Comparison of ENCODE assay signal across 17 mouse cellular contexts in genomic region chr2:68825326-68826020, GRCm38 (mm10). TPM values are rescaled to one million over a fixed set of nuclear protein-coding genes. Genes with fewer than 3 reads are reported as not detected.
A peak's percentile ranks its signal among the peaks of the same experiment; 100 is the strongest.
DNase-seq lines count a peak whose midpoint lies in the region; ATAC-seq and TF ChIP-seq lines count a peak whose summit lies in the region.
"Had no signal": no experiment of that assay in that cellular context is flagged by ENCODE, and none has a peak within 500 bp of the region (broad histone marks: within the 10 kb centered on the region; RNA-seq: fewer than 3 reads in every experiment).

No protein-coding gene starts in this region.

- peak; percentile 91 for ATAC-seq in G1E (ENCODE audit: extremely low read depth, insufficient number of reproducible peaks, low FRiP score, poor library complexity, severe bottlenecking)
- ATAC-seq in forebrain, embryonic 13.5 days, result no peak
- no peak for ATAC-seq in erythroblast, adult 5-6 weeks (replicated peaks; ENCODE audit: low FRiP score, poor library complexity, severe bottlenecking)
- ATAC-seq: forebrain, embryonic 16.5 days; midbrain, embryonic 15.5 days had no signal

- DNase-seq in 416B (ENCODE audit: low read depth) (peak; percentile 81), G1E (ENCODE audit: low spot score) (peak; percentile 64), liver (peak; percentile 15)
- no peak for DNase-seq in layer of hippocampus, adult 8-10 months (ENCODE audit: low spot score in 2 of 2)
- no peak for DNase-seq in gastrocnemius, adult 18-20 months (ENCODE audit: low spot score)
- DNase-seq: cerebellum, postnatal 14 days; gastrocnemius, postnatal 10 days; kidney, adult 2 months; right cerebral cortex, postnatal 25 days had no signal

- no peaks in the 10 kb centered on the region for H3K9me3 ChIP-seq in G1E (replicated peaks)
- peaks cover 5% of the 10 kb centered on the region; the same call in 1 of the 2 replicates for H3K9me3 ChIP-seq in megakaryocyte, embryonic 14.5 days
- H3K9me3 ChIP-seq in forebrain, embryonic 13.5 days (replicated peaks), result no peaks in the 10 kb centered on the region
- H3K9me3 ChIP-seq: heart, embryonic 13.5 days; hindbrain, embryonic 12.5 days; midbrain, embryonic 15.5 days had no signal

- TF ChIP-seq CTCF in G1E (IDR thresholded peaks at IDR 0.05; ENCODE audit: low read depth, low read length), result no peak

- H3K9ac ChIP-seq in forebrain, embryonic 13.5 days, result no peak overlapping the region
- H3K9ac ChIP-seq: heart, embryonic 13.5 days; hindbrain, embryonic 12.5 days; midbrain, embryonic 15.5 days had no signal

- WGBS in forebrain, embryonic 13.5 days, result 70% methylated on average over 7 of the region's 7 CpGs

- H3K27ac ChIP-seq in forebrain, embryonic 13.5 days, result no peak overlapping the region
- H3K27ac ChIP-seq: heart, embryonic 13.5 days; hindbrain, embryonic 12.5 days; layer of hippocampus, adult 2 months; midbrain, embryonic 15.5 days had no signal

- no peaks in the 10 kb centered on the region for H3K36me3 ChIP-seq in G1E (replicated peaks)
- H3K36me3 ChIP-seq in megakaryocyte, embryonic 14.5 days (replicated peaks; ENCODE audit: low read length), result no peaks in the 10 kb centered on the region
- H3K36me3 ChIP-seq in forebrain, embryonic 13.5 days (ENCODE audit: poor library complexity, severe bottlenecking), result no peaks in the 10 kb centered on the region
- H3K36me3 ChIP-seq: heart, embryonic 13.5 days; hindbrain, embryonic 12.5 days; midbrain, embryonic 15.5 days had no signal

- peaks cover 31% of the 10 kb centered on the region for H3K4me1 ChIP-seq in G1E (ENCODE audit: insufficient read depth, low read depth, low read length)
- H3K4me1 ChIP-seq in megakaryocyte, embryonic 14.5 days, result peaks cover 30% of the 10 kb centered on the region
- H3K4me1 ChIP-seq in forebrain, embryonic 13.5 days, result peaks cover 8% of the 10 kb centered on the region
- H3K4me1 ChIP-seq: hindbrain, embryonic 12.5 days had no signal

- peaks cover 4% of the 10 kb centered on the region; the same call in 1 of the 2 replicates for H3K27me3 ChIP-seq in G1E (ENCODE audit: insufficient read depth, low read length)
- H3K27me3 ChIP-seq in megakaryocyte, embryonic 14.5 days (replicated peaks), result no peaks in the 10 kb centered on the region
- no peaks in the 10 kb centered on the region for H3K27me3 ChIP-seq in forebrain, embryonic 13.5 days
- H3K27me3 ChIP-seq: heart, embryonic 13.5 days; hindbrain, embryonic 12.5 days; midbrain, embryonic 15.5 days had no signal

- H3K4me3 ChIP-seq in G1E (ENCODE audit: low read depth, low read length), result peak overlapping the region; percentile 35; the same call in 1 of the 2 replicates
- peak overlapping the region; percentile 68 for H3K4me3 ChIP-seq in megakaryocyte, embryonic 14.5 days (replicated peaks)
- H3K4me3 ChIP-seq in forebrain, embryonic 13.5 days, result no peak overlapping the region
- H3K4me3 ChIP-seq: heart, embryonic 13.5 days; hindbrain, embryonic 12.5 days; layer of hippocampus, adult 2 months; midbrain, embryonic 15.5 days had no signal

- H3K4me2 ChIP-seq in forebrain, embryonic 13.5 days, result no peak overlapping the region
- H3K4me2 ChIP-seq: heart, embryonic 13.5 days; hindbrain, embryonic 12.5 days; midbrain, embryonic 15.5 days had no signal

RNA-seq across cellular contexts. Expression of gene Cers6, which starts 35.8 kb away (rescaled TPM):
- total RNA-seq in G1E (2014; fragmentation: Nextera tagmentation), result 92.4 and 103 TPM in 2 replicates
- total RNA-seq in G1E (2017), result 51.5 and 55.7 TPM in 2 replicates
- polyA plus RNA-seq in G1E (2012), result 14.8 and 19.7 TPM in 2 replicates
- polyA plus RNA-seq in megakaryocyte, embryonic 14.5 days (2012; ENCODE audit: insufficient read depth, low replicate concordance), result 2.9 and 3.2 TPM in 2 replicates
- polyA plus RNA-seq in forebrain, embryonic 13.5 days (2015; fragmentation: Nextera tagmentation; extraction: Ambion mirVana), result 36.7 and 40.1 TPM in 2 replicates
- total RNA-seq in layer of hippocampus, adult 8-10 months (2022), result 10 to 100 TPM; 78.4 to 93.3 (median 91.6) TPM
- total RNA-seq in erythroblast, adult 5-6 weeks (2015; ENCODE audit: low replicate concordance), result 16.3 and 16.7 TPM in 2 replicates
- total RNA-seq in erythroblast, adult 5-6 weeks (2017; ENCODE audit: low replicate concordance), result 8.2 and 9.3 TPM in 2 replicates
- under 1 TPM; 0.80 to 0.97 TPM for total RNA-seq in gastrocnemius, adult 18-20 months (2021)

Comparison
In these comparisons a context has a peak if more than half of its experiments do, and no peak if none do; other contexts are left out.
1. DNase-seq: peak in 416B (single experiment), G1E (single experiment) and liver (single experiment); none in layer of hippocampus, adult 8-10 months (0 of 2) and gastrocnemius, adult 18-20 months (single experiment).
2. RNA of gene Cers6, which starts 35.8 kb away (total RNA-seq): 51.5 to 103 TPM in G1E, 78.4 to 93.3 TPM in layer of hippocampus, adult 8-10 months and 8.2 to 16.7 TPM in erythroblast, adult 5-6 weeks; 0.80 to 0.97 TPM in gastrocnemius, adult 18-20 months; every median in the first group is over 4 times any median in the second.